Mouse (Mus musculus) neural tube, embryonic 11.5 days (tissue): ENCODE data around the gene Pde10a. TPM values are rescaled to one million over a fixed set of nuclear protein-coding genes. Genes with fewer than 3 reads are reported as not detected.

Experiments
- ATAC-seq: fragments of 200-750 bp; cut with Nextera tagmentation; 2 replicates; pipeline ENCODE4 v1.8.0; 2017; ENCODE audit warnings: moderate number of reproducible peaks, mild to moderate bottlenecking, moderate TSS enrichment, moderate library complexity; ENCODE audit not compliant: insufficient read depth, low FRiP score, low TSS enrichment
- DNase-seq: peaks from one replicate; pipeline ENCODE4 v3.0.0-alpha.2; 2015; ENCODE audit warnings: low spot score
- H3K27ac ChIP-seq: fragments of 300-500 bp; sonication (generic); 2 replicates; pipeline ENCODE4 v1.5.1; 2014; ENCODE audit warnings: low read depth, mild to moderate bottlenecking, low read length
- H3K27me3 ChIP-seq: fragments of 300-500 bp; sonication (generic); 2 replicates; pipeline ENCODE4 v1.6.1; 2014; ENCODE audit warnings: mild to moderate bottlenecking, low read length, mixed read lengths; ENCODE audit not compliant: control insufficient read depth, insufficient read depth
- H3K36me3 ChIP-seq: fragments of 300-500 bp; sonication (generic); 2 replicates; pipeline ENCODE4 v1.6.1; 2014; ENCODE audit warnings: mild to moderate bottlenecking, low read length, moderate library complexity, mixed read lengths; ENCODE audit not compliant: control insufficient read depth, insufficient read depth
- H3K4me1 ChIP-seq: fragments of 300-500 bp; sonication (generic); 2 replicates; pipeline ENCODE4 v1.6.1; 2014; ENCODE audit warnings: low read length, mixed read lengths; ENCODE audit not compliant: control insufficient read depth, insufficient read depth
- H3K4me2 ChIP-seq: fragments of 300-500 bp; sonication (generic); 2 replicates; pipeline ENCODE4 v1.6.1; 2014; ENCODE audit warnings: low read depth, mild to moderate bottlenecking, moderate library complexity
- H3K4me3 ChIP-seq: fragments of 300-500 bp; sonication (generic); 2 replicates; pipeline ENCODE4 v1.5.1; 2014; ENCODE audit warnings: low read depth, low read length
- H3K9ac ChIP-seq: fragments of 300-500 bp; sonication (generic); 2 replicates; pipeline ENCODE4 v1.6.1; 2014; ENCODE audit warnings: mild to moderate bottlenecking, low read length
- H3K9me3 ChIP-seq: fragments of 300-500 bp; sonication (generic); 2 replicates; pipeline ENCODE4 v1.6.1; 2016; ENCODE audit warnings: low read length; ENCODE audit not compliant: control insufficient read depth
- WGBS: fragments of 180-500 bp; shearing (Covaris S2); extraction: QIAGEN DNeasy Blood & Tissue Kit; methylation state at CpG from one replicate; pipeline ENCODE4 v1.1.7; 2014; 5-methylcytosine and 5-hydroxymethylcytosine counted together
- polyA plus RNA-seq: library from polyadenylated mRNA; unstranded; fragments of >200 nt; fragmentation: Nextera tagmentation; extraction: Ambion mirVana; gene quantifications from 2 replicates; pipeline ENCODE4 v1.2.1, GENCODE M21; 2014

Gene Pde10a
- polyA plus RNA-seq, 1 experiment from 2014 or later = 5.9 TPM

DNA sequence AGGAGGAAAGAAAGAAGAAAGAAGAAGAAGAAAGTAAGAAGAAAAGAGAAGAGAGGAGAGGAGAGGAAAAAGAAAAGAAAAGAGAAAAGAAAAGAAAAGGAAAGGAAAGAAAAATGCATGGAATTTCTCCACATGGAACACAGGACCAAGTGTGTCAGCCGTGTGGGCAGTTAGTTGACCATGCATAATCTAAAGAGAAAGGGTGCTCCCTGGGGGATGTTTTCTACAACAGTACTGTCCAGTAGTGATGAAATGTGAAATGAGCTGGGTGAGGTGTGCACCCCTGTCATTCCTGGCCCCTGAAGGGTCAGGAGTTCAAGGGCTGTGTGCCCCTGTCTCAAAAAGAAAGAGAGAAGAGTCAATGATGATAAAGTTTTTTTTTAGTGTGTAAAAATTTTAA lies 352.9 kb downstream of the Pde10a start:
- Histone ChIP-seq H3K36me3 (no peaks in the 10 kb centered on the region), H3K27me3 (no peaks in the 10 kb centered on the region), H3K27ac (no peak overlapping the region), H3K4me3 (no peak overlapping the region), H3K4me1 (no peaks in the 10 kb centered on the region), H3K9me3 (no peaks in the 10 kb centered on the region), H3K9ac (no peak overlapping the region), H3K4me2 (no peak overlapping the region)
- no peak for DNase-seq
- WGBS = 57% methylated on average over 1 of the region's 1 CpGs
- ATAC-seq = no peak

DNA sequence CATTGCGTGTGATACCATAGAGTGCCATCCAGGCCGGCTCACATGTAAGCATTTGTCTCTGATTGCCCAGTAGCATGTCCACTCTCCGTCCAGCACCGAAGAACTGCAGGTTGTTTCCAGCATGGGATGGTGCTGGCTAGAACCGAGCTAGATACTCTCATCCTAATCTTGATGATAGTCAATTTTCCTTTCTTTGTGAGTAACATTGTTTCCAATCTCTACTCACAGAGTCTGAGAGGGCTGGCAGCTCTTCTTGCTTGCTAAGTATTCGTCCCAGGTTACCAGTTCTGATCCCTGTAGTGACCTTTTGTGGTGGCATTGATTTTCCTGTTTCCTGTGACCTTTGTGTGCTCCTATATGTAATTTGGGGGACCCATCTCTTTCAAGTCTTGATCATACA lies 356.5 kb downstream of the Pde10a start:
- ATAC-seq (no peak), DNase-seq (no peak)
- 94% methylated on average over 6 of the region's 6 CpGs for WGBS
- H3K9ac ChIP-seq = no peak overlapping the region
- no peaks in the 10 kb centered on the region for H3K27me3 ChIP-seq
- H3K9me3 ChIP-seq = no peaks in the 10 kb centered on the region
- no peak overlapping the region for H3K4me2 ChIP-seq
- no peaks in the 10 kb centered on the region for H3K36me3 ChIP-seq
- H3K4me3 ChIP-seq = no peak overlapping the region
- H3K4me1 ChIP-seq = no peaks in the 10 kb centered on the region
- no peak overlapping the region for H3K27ac ChIP-seq

DNA sequence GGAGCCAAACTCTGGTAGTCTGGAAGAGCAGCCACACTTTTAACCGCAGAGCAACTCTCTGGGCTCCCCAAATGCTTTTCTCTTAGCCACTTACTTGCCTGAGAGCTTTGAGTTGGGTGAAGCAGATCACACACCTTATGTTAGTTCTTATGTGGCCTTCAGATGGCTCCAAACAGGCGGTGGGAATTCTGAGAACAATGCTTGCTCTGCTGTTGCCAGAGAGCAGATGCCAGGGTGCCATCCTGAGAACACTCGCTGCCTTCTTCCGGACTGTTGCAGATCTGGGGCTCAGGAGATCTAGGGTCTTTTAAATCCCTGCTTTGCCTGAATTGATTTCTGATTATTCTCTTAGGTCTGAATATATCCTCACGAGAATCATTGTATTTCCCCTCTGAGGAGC lies 359.5 kb downstream of the Pde10a start:
- Histone ChIP-seq H3K4me3 (no peak overlapping the region), H3K27me3 (no peaks in the 10 kb centered on the region), H3K4me1 (no peaks in the 10 kb centered on the region), H3K27ac (no peak overlapping the region), H3K9me3 (no peaks in the 10 kb centered on the region), H3K36me3 (no peaks in the 10 kb centered on the region), H3K4me2 (no peak overlapping the region), H3K9ac (no peak overlapping the region)
- no peak for DNase-seq
- ATAC-seq = no peak
- 85% methylated on average over 5 of the region's 5 CpGs for WGBS

DNA sequence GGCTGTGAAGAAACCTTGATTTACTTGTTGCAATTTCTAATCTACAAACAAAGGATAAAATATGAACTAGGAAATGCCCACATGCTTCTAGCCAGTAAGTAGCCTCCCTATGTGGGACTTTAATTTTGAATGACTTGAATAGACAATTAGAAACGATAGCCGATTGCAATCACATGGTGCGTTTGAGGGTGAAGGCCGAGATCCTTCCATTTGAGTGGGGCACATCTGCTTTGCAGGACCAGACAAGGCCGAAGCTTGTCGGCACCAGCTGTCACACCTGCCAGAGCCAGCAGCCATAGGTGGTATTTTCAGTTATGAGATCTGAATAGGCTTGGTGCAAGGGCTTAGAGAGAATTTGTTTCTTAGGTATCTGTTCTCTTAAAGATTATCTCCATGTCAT lies 360.7 kb downstream of the Pde10a start:
- DNase-seq (no peak), ATAC-seq (no peak)
- H3K36me3 ChIP-seq = no peaks in the 10 kb centered on the region
- H3K27ac ChIP-seq = no peak overlapping the region
- 79% methylated on average over 6 of the region's 6 CpGs for WGBS
- H3K4me3 ChIP-seq = no peak overlapping the region
- no peaks in the 10 kb centered on the region for H3K27me3 ChIP-seq
- no peaks in the 10 kb centered on the region for H3K4me1 ChIP-seq
- no peak overlapping the region for H3K4me2 ChIP-seq
- no peak overlapping the region for H3K9ac ChIP-seq
- no peaks in the 10 kb centered on the region for H3K9me3 ChIP-seq

DNA sequence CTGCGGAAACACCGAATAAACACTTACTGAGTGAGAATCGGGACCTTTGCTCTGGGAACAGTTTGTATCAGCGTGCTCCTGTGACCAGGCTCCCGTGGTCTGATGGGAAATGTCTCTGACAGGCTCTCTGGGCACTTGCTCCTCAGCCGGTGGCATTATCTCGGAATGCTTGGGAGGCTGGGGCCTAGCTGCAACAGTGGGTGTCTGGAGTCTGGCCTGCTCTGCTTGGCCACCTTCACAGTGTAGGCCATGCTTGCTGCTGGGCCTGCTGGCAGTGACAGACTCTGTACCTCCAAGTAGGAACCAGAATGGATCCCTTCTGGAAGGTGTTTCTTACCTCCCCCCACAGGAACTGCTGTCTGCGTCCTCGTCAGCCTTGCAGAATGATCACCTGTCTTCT lies 362.9 kb downstream of the Pde10a start:
- ATAC-seq (no peak), DNase-seq (no peak)
- H3K4me1 ChIP-seq = no peaks in the 10 kb centered on the region
- no peaks in the 10 kb centered on the region for H3K27me3 ChIP-seq
- no peak overlapping the region for H3K4me2 ChIP-seq
- 0 out of 2 replicates have a peak overlapping the region, but pooled peaks have one; percentile 27 for H3K27ac ChIP-seq
- no peaks in the 10 kb centered on the region for H3K9me3 ChIP-seq
- H3K9ac ChIP-seq = no peak overlapping the region
- no peaks in the 10 kb centered on the region for H3K36me3 ChIP-seq
- H3K4me3 ChIP-seq = no peak overlapping the region
- WGBS = 75% methylated on average over 9 of the region's 9 CpGs

DNA sequence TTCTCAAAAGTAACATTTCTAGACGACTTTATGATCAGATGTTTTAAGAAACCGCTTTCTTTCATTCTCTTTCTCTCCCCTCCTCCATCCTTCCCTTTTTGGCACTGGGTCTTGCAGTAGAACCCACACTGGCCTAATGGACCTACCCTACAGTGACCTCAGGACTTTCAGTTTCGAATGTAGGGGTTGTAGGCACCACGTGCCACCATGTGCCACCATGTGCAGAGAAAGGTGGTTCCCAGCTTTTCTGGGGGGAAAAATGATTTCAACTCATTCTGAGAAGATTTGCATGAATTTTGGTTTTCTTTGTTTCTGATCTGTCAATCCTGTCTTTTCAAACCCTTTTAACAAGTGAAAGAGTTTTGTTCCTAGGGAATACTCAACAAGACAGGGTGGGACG lies 363.5 kb downstream of the Pde10a start:
- H3K27me3 ChIP-seq = no peaks in the 10 kb centered on the region
- no peak overlapping the region for H3K9ac ChIP-seq
- WGBS = 86% methylated on average over 5 of the region's 5 CpGs
- H3K4me3 ChIP-seq = no peak overlapping the region
- no peaks in the 10 kb centered on the region for H3K4me1 ChIP-seq
- H3K36me3 ChIP-seq = no peaks in the 10 kb centered on the region
- no peaks in the 10 kb centered on the region for H3K9me3 ChIP-seq
- no peak overlapping the region for H3K4me2 ChIP-seq
- DNase-seq (no peak), ATAC-seq (no peak)
- H3K27ac ChIP-seq = no peak overlapping the region

DNA sequence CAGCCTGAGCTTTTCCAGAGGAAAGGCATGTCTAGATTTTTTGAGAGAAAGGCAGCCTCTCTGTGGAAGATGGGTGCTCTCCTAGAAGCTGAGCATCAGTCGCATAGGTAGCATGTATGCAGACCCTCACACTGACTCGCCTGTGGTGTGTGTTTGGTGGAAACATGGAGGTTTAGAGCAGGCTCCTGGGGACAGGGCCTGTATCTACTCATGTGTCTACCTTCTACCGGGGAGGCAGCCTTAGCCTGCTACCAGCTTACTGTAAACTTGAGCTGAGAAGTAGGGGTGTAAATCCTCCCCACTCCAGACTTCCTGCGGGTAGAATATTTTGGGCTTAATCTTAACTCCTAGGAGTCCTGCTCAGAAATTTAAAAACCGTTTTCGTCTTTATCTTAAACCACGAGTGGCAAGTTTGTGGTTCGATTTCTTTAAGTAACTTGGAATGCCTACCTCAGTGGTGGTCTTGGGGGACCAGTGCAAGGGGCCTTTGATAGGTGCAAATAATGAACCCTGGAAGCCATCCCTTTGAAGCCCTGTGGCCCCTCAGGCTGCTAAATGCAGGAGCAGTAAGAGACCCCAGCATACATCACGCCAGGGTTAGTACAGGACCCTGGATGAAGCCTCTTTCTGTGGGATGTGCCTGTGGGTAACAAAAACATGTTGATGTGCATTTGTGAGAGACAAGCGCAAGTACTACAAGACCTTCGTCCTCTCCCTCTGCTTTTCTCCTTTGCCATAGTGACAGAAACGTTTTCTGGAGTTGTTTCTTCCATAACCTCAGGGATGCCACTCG lies 367.2 kb downstream of the Pde10a start:
- ATAC-seq (no peak), DNase-seq (no peak)
- H3K4me2 ChIP-seq = no peak overlapping the region
- H3K9me3 ChIP-seq = no peaks in the 10 kb centered on the region
- no peak overlapping the region for H3K27ac ChIP-seq
- H3K36me3 ChIP-seq = no peaks in the 10 kb centered on the region
- H3K27me3 ChIP-seq = no peaks in the 10 kb centered on the region
- no peak overlapping the region for H3K4me3 ChIP-seq
- no peaks in the 10 kb centered on the region for H3K4me1 ChIP-seq
- 82% methylated on average over 13 of the region's 13 CpGs for WGBS
- no peak overlapping the region for H3K9ac ChIP-seq

DNA sequence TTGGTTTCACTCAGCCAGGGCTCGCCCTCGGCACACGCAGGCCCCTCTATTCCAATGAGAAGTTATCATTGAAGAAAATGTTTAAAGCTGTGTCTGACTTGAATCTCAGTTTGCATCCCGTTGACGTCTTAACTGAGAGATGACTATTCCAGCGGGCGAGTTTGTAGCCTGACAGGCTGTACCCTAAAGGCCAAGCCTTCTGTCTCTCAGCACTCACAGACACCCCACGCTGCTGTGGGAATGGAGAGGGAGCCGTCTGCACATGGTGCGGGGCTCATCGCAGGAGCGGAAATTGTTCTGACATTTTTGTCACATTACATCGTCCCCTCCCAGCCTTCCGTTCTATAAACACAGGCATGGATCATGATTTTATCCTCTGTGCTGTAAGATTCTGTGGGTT lies 370.8 kb downstream of the Pde10a start:
- Histone ChIP-seq H3K36me3 (no peaks in the 10 kb centered on the region), H3K4me1 (no peaks in the 10 kb centered on the region), H3K27ac (no peak overlapping the region), H3K9me3 (no peaks in the 10 kb centered on the region), H3K9ac (no peak overlapping the region), H3K27me3 (no peaks in the 10 kb centered on the region), H3K4me3 (no peak overlapping the region), H3K4me2 (no peak overlapping the region)
- no peak for ATAC-seq
- 88% methylated on average over 14 of the region's 14 CpGs for WGBS
- no peak for DNase-seq

DNA sequence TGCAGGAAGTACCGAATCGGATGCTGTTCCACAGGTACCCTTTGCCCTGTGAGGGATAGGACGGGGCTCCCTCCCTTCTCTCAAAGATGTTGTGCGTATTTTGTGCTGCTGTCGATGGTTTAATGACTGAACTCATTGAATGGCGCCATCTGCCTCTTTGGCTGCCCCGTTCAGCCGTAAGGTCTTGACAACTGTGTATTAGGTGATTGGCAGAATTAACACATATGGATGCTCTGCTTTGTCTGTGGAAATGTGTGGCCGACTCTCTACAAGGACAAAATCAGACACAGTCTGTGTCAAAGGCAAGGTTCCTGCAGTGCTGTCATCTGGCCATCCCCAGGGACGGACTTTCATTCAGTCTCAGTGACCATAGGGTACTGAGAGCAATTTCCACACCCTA lies 372.6 kb downstream of the Pde10a start:
- Histone ChIP-seq H3K9me3 (no peaks in the 10 kb centered on the region), H3K4me1 (no peaks in the 10 kb centered on the region), H3K9ac (no peak overlapping the region), H3K36me3 (no peaks in the 10 kb centered on the region), H3K4me3 (no peak overlapping the region), H3K27me3 (no peaks in the 10 kb centered on the region), H3K27ac (no peak overlapping the region), H3K4me2 (no peak overlapping the region)
- DNase-seq (no peak), ATAC-seq (no peak)
- 74% methylated on average over 10 of the region's 10 CpGs for WGBS
